Mouse (Mus musculus): Measurements from ENCODE around the gene Foxe1.

GRCm38 (mm10) chr4:46341831-46342680 is 1.4 kb upstream of the Foxe1 start:
- TF ChIP-seq POLR2A (IDR thresholded peaks at IDR 0.05; ENCODE audit: control insufficient read depth in 1 of 2, insufficient read depth in 1 of 2, low read depth in 1 of 2, low read length in 2 of 2, poor library complexity in 1 of 2) (no peak), MAZ (IDR thresholded peaks at IDR 0.05; ENCODE audit: low read depth, low read length) (no peak), CTCF (IDR thresholded peaks at IDR 0.05 in 2 of 3, conservative IDR thresholded peaks at IDR 0.05 in 1 of 3; ENCODE audit: control insufficient read depth in 1 of 3, insufficient read depth in 1 of 3, low read depth in 2 of 3, low read length in 3 of 3, poor library complexity in 1 of 3, severe bottlenecking in 1 of 3) (no peak), CHD1 (IDR thresholded peaks at IDR 0.05; ENCODE audit: low read depth, low read length) (no peak), USF2 (IDR thresholded peaks at IDR 0.05; ENCODE audit: borderline replicate concordance in 1 of 2, insufficient read depth in 1 of 2, low read depth in 1 of 2, low read length in 2 of 2) (no peak)

Measured in MEL (cell line).